Mouse (Mus musculus) ES-Bruce4 (cell line): ENCODE data around the gene Cpsf4l.

ENCODE experiments used
- CTCF ChIP-seq: IDR thresholded peaks from one replicate; pipeline ENCODE4 v1.8.1; 2011; ENCODE audit warnings: low read depth, low read length
- EP300 ChIP-seq: IDR thresholded peaks from 2 replicates; pipeline ENCODE4 v1.6.1; 2011; ENCODE audit warnings: low read depth, low read length; ENCODE audit not compliant: insufficient read depth

DNA sequence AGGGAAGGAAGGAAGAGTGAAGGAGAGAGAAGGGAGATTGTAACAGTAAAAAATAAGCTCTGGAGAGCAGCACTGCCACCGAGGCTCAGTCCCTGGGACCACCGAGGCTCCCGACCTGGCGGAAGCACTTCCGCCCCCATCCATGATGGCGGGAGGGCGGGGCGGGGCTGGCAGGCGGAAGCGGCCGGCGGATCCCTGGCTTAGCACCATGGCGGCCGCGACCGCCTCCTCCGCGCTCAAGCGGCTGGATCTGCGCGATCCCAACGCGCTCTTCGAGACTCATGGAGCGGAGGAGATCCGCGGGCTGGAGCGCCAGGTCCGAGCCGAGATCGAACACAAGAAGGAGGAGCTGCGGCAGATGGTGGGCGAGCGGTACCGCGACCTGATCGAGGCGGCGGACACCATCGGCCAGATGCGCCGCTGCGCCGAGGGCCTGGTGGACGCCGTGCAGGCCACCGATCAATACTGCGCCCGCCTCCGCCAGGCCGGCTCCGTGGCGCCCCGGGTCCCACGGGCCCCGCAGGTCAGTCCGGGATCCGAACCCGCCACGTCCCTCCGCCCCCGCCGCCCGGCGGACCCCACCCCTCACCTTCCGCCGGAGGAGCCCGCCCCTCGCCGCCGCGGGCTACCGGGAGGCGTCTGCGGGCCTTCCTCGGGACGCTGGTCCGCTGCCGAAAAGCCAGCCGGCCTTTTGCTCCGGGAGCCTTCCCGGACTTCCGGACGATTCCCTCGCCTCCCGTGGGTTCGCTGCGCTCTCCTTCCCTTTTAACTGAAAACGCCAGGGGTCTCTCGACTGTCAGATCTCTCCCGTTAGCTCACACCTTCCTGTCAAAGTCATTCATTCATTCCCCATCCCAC is 60.2 kb downstream of the Cpsf4l start, which contains the start of gene Slc39a11:
- TF ChIP-seq CTCF (no peak), EP300 (no peak)
